Comparison of ENCODE assay signal across 23 mouse cellular contexts in the genomic region with DNA sequence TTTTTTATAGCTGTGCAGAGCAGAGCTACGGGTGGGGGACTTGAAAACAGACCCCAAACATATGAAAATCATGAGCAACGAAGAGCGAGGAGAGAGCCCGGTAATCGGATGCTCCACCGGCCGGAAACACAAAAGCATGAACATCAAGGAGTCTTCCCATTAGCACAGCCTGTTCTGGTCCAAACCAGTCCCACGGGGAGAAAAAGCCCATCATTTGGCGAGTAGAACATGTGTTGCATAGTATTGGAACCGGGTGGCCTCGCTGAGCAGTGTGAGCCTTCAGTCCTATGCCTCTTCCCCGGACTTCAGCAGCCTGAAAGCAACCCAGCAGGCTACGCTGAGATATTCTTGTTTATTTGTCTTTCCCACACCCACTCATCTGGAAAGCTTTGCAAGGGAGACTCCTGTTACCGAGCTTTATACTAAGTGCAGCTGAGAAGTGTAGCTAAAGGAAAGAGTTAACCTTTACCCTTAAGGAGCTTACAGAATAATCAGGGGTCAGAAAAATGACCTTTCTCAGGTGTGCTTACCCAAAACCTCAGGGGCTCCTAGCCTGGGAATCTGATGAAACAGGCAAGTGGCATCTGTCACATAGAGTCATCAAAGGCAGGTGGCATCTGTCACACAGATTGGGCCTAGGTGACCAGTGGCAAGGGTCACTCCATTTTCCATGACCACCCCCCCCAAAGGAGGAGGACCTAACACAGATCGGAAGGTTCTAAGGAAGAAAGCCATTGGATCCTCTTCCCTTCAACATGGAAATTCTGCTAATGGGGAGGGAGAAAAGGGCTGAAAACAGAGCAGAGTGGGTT.
A peak's percentile ranks its signal among the peaks of the same experiment; 100 is the strongest.
DNase-seq lines count a peak whose midpoint lies in the region; ATAC-seq and TF ChIP-seq lines count a peak whose summit lies in the region.
"Had no signal": no experiment of that assay in that cellular context is flagged by ENCODE, and none has a peak within 500 bp of the region (broad histone marks: within the 10 kb centered on the region; RNA-seq: fewer than 3 reads in every experiment).

No protein-coding gene starts in this region.

- H3K4me1 ChIP-seq in kidney, embryonic 15.5 days: peaks cover 8% of the 10 kb centered on the region
- peaks cover 8% of the 10 kb centered on the region for H3K4me1 ChIP-seq in testis, adult 2 months (ENCODE audit: control insufficient read depth, insufficient read depth, low read length)
- H3K4me1 ChIP-seq in embryonic facial prominence, embryonic 15.5 days: peaks cover 15% of the 10 kb centered on the region; the same call in 1 of the 2 replicates
- H3K4me1 ChIP-seq in liver, embryonic 12.5 days: no peaks in the 10 kb centered on the region
- H3K4me1 ChIP-seq: liver, embryonic 15.5 days had no signal

- ATAC-seq in kidney, embryonic 15.5 days (replicated peaks; ENCODE audit: low FRiP score): peak; percentile 86
- ATAC-seq in embryonic facial prominence, embryonic 15.5 days (ENCODE audit: insufficient number of reproducible peaks, low FRiP score, low TSS enrichment, low read depth): no peak
- no peak for ATAC-seq in liver, embryonic 12.5 days
- ATAC-seq: forebrain, embryonic 13.5 days; inflammation-experienced regulatory T-cells, adult 6 months; lung, postnatal 0 days; midbrain, embryonic 13.5 days had no signal

- WGBS in kidney, embryonic 15.5 days: 46% methylated on average over 15 of the region's 15 CpGs
- 18% methylated on average over 15 of the region's 15 CpGs for WGBS in embryonic facial prominence, embryonic 15.5 days
- WGBS in liver, embryonic 12.5 days (ENCODE audit: insufficient replicate concordance): 73% methylated on average over 15 of the region's 15 CpGs

- H3K4me3 ChIP-seq in kidney, embryonic 15.5 days (replicated peaks): no peak overlapping the region
- peak overlapping the region; percentile 16; the same call in 1 of the 2 replicates for H3K4me3 ChIP-seq in testis, adult 2 months (ENCODE audit: control insufficient read depth, low read depth, low read length)
- no peak overlapping the region; the same call in 1 of the 2 replicates for H3K4me3 ChIP-seq in embryonic facial prominence, embryonic 15.5 days (replicated peaks)
- H3K4me3 ChIP-seq in liver, embryonic 12.5 days: no peak overlapping the region
- H3K4me3 ChIP-seq: erythroblast, embryonic 14.5 days; forebrain, embryonic 13.5 days; heart, embryonic 12.5 days; hindbrain, embryonic 12.5 days; limb, embryonic 12.5 days; liver, embryonic 15.5 days; midbrain, embryonic 13.5 days; neural tube, embryonic 15.5 days had no signal

- peak overlapping the region; percentile 45 for H3K27ac ChIP-seq in kidney, embryonic 15.5 days
- H3K27ac ChIP-seq in testis, adult 2 months (ENCODE audit: control insufficient read depth, insufficient read depth, low read depth, low read length): no peak overlapping the region
- no peak overlapping the region for H3K27ac ChIP-seq in embryonic facial prominence, embryonic 15.5 days (replicated peaks)
- H3K27ac ChIP-seq in liver, embryonic 12.5 days: no peak overlapping the region
- H3K27ac ChIP-seq: forebrain, embryonic 13.5 days; hindbrain, embryonic 12.5 days; limb, embryonic 12.5 days; liver, embryonic 15.5 days; midbrain, embryonic 13.5 days; neural tube, embryonic 15.5 days had no signal

- no peak for TF ChIP-seq POLR2A in testis, adult 2 months (IDR thresholded peaks at IDR 0.05; ENCODE audit: control insufficient read depth, low read depth, low read length)

- H3K9me3 ChIP-seq in kidney, embryonic 15.5 days (replicated peaks): no peaks in the 10 kb centered on the region
- no peaks in the 10 kb centered on the region for H3K9me3 ChIP-seq in embryonic facial prominence, embryonic 15.5 days (replicated peaks)
- no peaks in the 10 kb centered on the region for H3K9me3 ChIP-seq in liver, embryonic 12.5 days (replicated peaks)
- H3K9me3 ChIP-seq: forebrain, embryonic 13.5 days; heart, embryonic 12.5 days; hindbrain, embryonic 12.5 days; limb, embryonic 12.5 days; liver, embryonic 15.5 days; midbrain, embryonic 13.5 days; neural tube, embryonic 15.5 days had no signal

- no peak for TF ChIP-seq CTCF in testis, adult 2 months (IDR thresholded peaks at IDR 0.05; ENCODE audit: control insufficient read depth, insufficient read depth, insufficient replicate concordance, low read depth, low read length)

- no peaks in the 10 kb centered on the region for H3K36me3 ChIP-seq in kidney, embryonic 15.5 days
- no peaks in the 10 kb centered on the region for H3K36me3 ChIP-seq in testis, adult 2 months (ENCODE audit: control insufficient read depth, insufficient read depth, low read length)
- H3K36me3 ChIP-seq in embryonic facial prominence, embryonic 15.5 days: no peaks in the 10 kb centered on the region
- H3K36me3 ChIP-seq in liver, embryonic 12.5 days: no peaks in the 10 kb centered on the region
- H3K36me3 ChIP-seq: heart, embryonic 12.5 days; hindbrain, embryonic 12.5 days; limb, embryonic 12.5 days; liver, embryonic 15.5 days; midbrain, embryonic 13.5 days; neural tube, embryonic 15.5 days had no signal

- no peak overlapping the region for H3K9ac ChIP-seq in kidney, embryonic 15.5 days
- no peak overlapping the region for H3K9ac ChIP-seq in embryonic facial prominence, embryonic 15.5 days
- H3K9ac ChIP-seq in liver, embryonic 12.5 days: no peak overlapping the region
- H3K9ac ChIP-seq: forebrain, embryonic 13.5 days; heart, embryonic 12.5 days; hindbrain, embryonic 12.5 days; limb, embryonic 12.5 days; liver, embryonic 15.5 days; midbrain, embryonic 13.5 days; neural tube, embryonic 15.5 days had no signal

- H3K27me3 ChIP-seq in kidney, embryonic 15.5 days: no peaks in the 10 kb centered on the region
- no peaks in the 10 kb centered on the region for H3K27me3 ChIP-seq in testis, adult 2 months (ENCODE audit: control insufficient read depth, insufficient read depth, low read length)
- no peaks in the 10 kb centered on the region for H3K27me3 ChIP-seq in embryonic facial prominence, embryonic 15.5 days
- H3K27me3 ChIP-seq in liver, embryonic 12.5 days (replicated peaks): no peaks in the 10 kb centered on the region
- H3K27me3 ChIP-seq: heart, embryonic 12.5 days; liver, embryonic 15.5 days; neural tube, embryonic 15.5 days had no signal

- peak overlapping the region; percentile 42 for H3K4me2 ChIP-seq in kidney, embryonic 15.5 days
- H3K4me2 ChIP-seq in embryonic facial prominence, embryonic 15.5 days (replicated peaks): peak overlapping the region; percentile 31
- H3K4me2 ChIP-seq in liver, embryonic 12.5 days: no peak overlapping the region
- H3K4me2 ChIP-seq: forebrain, embryonic 13.5 days; heart, embryonic 12.5 days; hindbrain, embryonic 12.5 days; limb, embryonic 12.5 days; liver, embryonic 15.5 days; midbrain, embryonic 13.5 days; neural tube, embryonic 15.5 days had no signal

- no peak for DNase-seq in kidney, adult 8-10 months
- no peak for DNase-seq in testis, postnatal 10 days (ENCODE audit: low spot score)
- DNase-seq in spleen, postnatal 4 days (ENCODE audit: low spot score in 2 of 2): no peak
- DNase-seq: cerebellum, adult 8-10 months; heart, postnatal 14 days; kidney, postnatal 25 days; layer of hippocampus, adult 9-11 months; right cerebral cortex, postnatal 14 days; spleen, adult 18-20 months had no signal
